Mouse (Mus musculus) midbrain, embryonic 14.5 days (tissue): ENCODE data around the gene Art2b. TPM values are rescaled to one million over a fixed set of nuclear protein-coding genes. Genes with fewer than 3 reads are reported as not detected.
"Not testable (repeated sequence)": the region's sequence is repeated elsewhere in the genome, so short reads cannot be mapped to it uniquely, and the experiment has no call there.

Experiments used
- ATAC-seq: fragments of 200-750 bp; cut with Nextera tagmentation; 2 replicates; pipeline ENCODE4 v1.8.0; 2017; ENCODE audit warnings: moderate number of reproducible peaks, moderate library complexity; ENCODE audit not compliant: low FRiP score, low TSS enrichment
- DNase-seq: peaks from one replicate; pipeline ENCODE4 v3.0.0-alpha.2; 2015
- H3K27ac ChIP-seq: fragments of 300-500 bp; sonication (generic); replicated peaks from 2 replicates; pipeline ENCODE4 v1.5.1; 2014; ENCODE audit warnings: mild to moderate bottlenecking, low read depth, low read length, moderate library complexity
- H3K27me3 ChIP-seq: fragments of 300-500 bp; sonication (generic); 2 replicates; pipeline ENCODE4 v1.6.1; 2014; ENCODE audit warnings: low read length, control low read depth, mixed read lengths; ENCODE audit not compliant: control insufficient read depth, insufficient read depth
- H3K36me3 ChIP-seq: fragments of 300-500 bp; sonication (generic); 2 replicates; pipeline ENCODE4 v1.6.1; 2014; ENCODE audit warnings: low read length, control low read depth; ENCODE audit not compliant: control insufficient read depth, insufficient read depth
- H3K4me1 ChIP-seq: fragments of 300-500 bp; sonication (generic); 2 replicates; pipeline ENCODE4 v1.6.1; 2014; ENCODE audit warnings: mild to moderate bottlenecking, antibody characterized with exemption, low read length, control low read depth; ENCODE audit not compliant: control insufficient read depth, insufficient read depth
- H3K4me2 ChIP-seq: fragments of 300-500 bp; sonication (generic); 2 replicates; pipeline ENCODE4 v1.6.1; 2014; ENCODE audit warnings: mild to moderate bottlenecking, low read length, moderate library complexity
- H3K4me3 ChIP-seq: fragments of 300-500 bp; sonication (generic); replicated peaks from 2 replicates; pipeline ENCODE4 v1.5.1; 2014; ENCODE audit warnings: low read depth, low read length
- H3K9ac ChIP-seq: fragments of 300-500 bp; sonication (generic); replicated peaks from 2 replicates; pipeline ENCODE4 v1.6.1; 2014; ENCODE audit warnings: mild to moderate bottlenecking, low read length, moderate library complexity
- H3K9me3 ChIP-seq: fragments of 300-500 bp; sonication (generic); 2 replicates; pipeline ENCODE4 v1.6.1; 2016; ENCODE audit warnings: low read length, control low read depth, mixed read lengths; ENCODE audit not compliant: control insufficient read depth
- WGBS: fragments of 180-500 bp; shearing (Covaris S2); extraction: QIAGEN DNeasy Blood & Tissue Kit; methylation state at CpG from one replicate; pipeline ENCODE4 v1.1.7; 2014; 5-methylcytosine and 5-hydroxymethylcytosine counted together
- polyA plus RNA-seq: library from polyadenylated mRNA; unstranded; fragments of >200 nt; fragmentation: Nextera tagmentation; extraction: Ambion mirVana; gene quantifications from 2 replicates; pipeline ENCODE4 v1.2.1, GENCODE M21; 2014

The Art2b gene
- polyA plus RNA-seq, 1 experiment from 2014 or later, result not detected

GRCm38 (mm10) chr7:101584271-101584670, 1.1 kb downstream of the Art2b start:
- H3K4me1 ChIP-seq, H3K9me3 ChIP-seq, H3K4me2 ChIP-seq, H3K27me3 ChIP-seq, H3K27ac ChIP-seq, DNase-seq, ATAC-seq, H3K36me3 ChIP-seq, H3K9ac ChIP-seq, H3K4me3 ChIP-seq: not testable (repeated sequence)
- WGBS, result 63% methylated on average over 6 of the region's 6 CpGs

- H3K9me3 ChIP-seq, result no peaks in the 10 kb centered on the region
- 87% methylated on average over 7 of the region's 7 CpGs for WGBS
- ATAC-seq, result no peak
- no peaks in the 10 kb centered on the region for H3K36me3 ChIP-seq
- H3K27ac ChIP-seq, result no peak overlapping the region
- no peak overlapping the region for H3K9ac ChIP-seq
- H3K27me3 ChIP-seq, result no peaks in the 10 kb centered on the region
- no peak overlapping the region for H3K4me2 ChIP-seq
- no peak overlapping the region for H3K4me3 ChIP-seq
- H3K4me1 ChIP-seq, result no peaks in the 10 kb centered on the region
- DNase-seq, result no peak
Measured at GRCm38 (mm10) chr7:101582012-101582411, 3.4 kb downstream of the Art2b start.

GRCm38 (mm10) chr7:101580863-101581262, 4.5 kb downstream of the Art2b start:
- DNase-seq, H3K36me3 ChIP-seq, H3K27ac ChIP-seq, H3K4me3 ChIP-seq, H3K4me2 ChIP-seq, H3K9me3 ChIP-seq, ATAC-seq, H3K27me3 ChIP-seq, H3K4me1 ChIP-seq, H3K9ac ChIP-seq: not testable (repeated sequence)
- 96% methylated on average over 3 of the region's 3 CpGs for WGBS

- no peak for ATAC-seq
- WGBS, result 64% methylated on average over 3 of the region's 3 CpGs
Measured at GRCm38 (mm10) chr7:101574413-101574812, 11.0 kb downstream of the Art2b start.

GRCm38 (mm10) chr7:101573636-101574035, 11.8 kb downstream of the Art2b start:
- H3K27ac ChIP-seq, H3K36me3 ChIP-seq, H3K9ac ChIP-seq, H3K27me3 ChIP-seq, H3K4me3 ChIP-seq, H3K9me3 ChIP-seq, ATAC-seq, H3K4me1 ChIP-seq, H3K4me2 ChIP-seq, DNase-seq: not testable (repeated sequence)
- 92% methylated on average over 11 of the region's 12 CpGs for whole genome bisulfite sequencing

More at GRCm38 (mm10) chr7:101574413-101574812, 11.0 kb downstream of the Art2b start:
- Histone ChIP-seq H3K36me3 (no peaks in the 10 kb centered on the region), H3K9me3 (no peaks in the 10 kb centered on the region; the same call in 1 of the 2 replicates), H3K9ac (no peak overlapping the region), H3K27ac (no peak overlapping the region), H3K4me3 (no peak overlapping the region), H3K4me2 (no peak overlapping the region), H3K4me1 (no peaks in the 10 kb centered on the region), H3K27me3 (no peaks in the 10 kb centered on the region)
- DNase-seq, result no peak

- Histone ChIP-seq H3K27ac (no peak overlapping the region), H3K4me2 (no peak overlapping the region), H3K9me3 (no peaks in the 10 kb centered on the region), H3K4me3 (no peak overlapping the region), H3K27me3 (no peaks in the 10 kb centered on the region), H3K36me3 (no peaks in the 10 kb centered on the region), H3K4me1 (no peaks in the 10 kb centered on the region), H3K9ac (no peak overlapping the region)
- 91% methylated on average over 2 of the region's 2 CpGs for WGBS
- ATAC-seq (no peak), DNase-seq (no peak)
Measured at GRCm38 (mm10) chr7:101564086-101564485, 21.3 kb downstream of the Art2b start.

GRCm38 (mm10) chr7:101559393-101559792, 26.0 kb downstream of the Art2b start:
- not testable (repeated sequence) for DNase-seq, H3K27me3 ChIP-seq, H3K36me3 ChIP-seq, ATAC-seq, H3K9ac ChIP-seq, H3K4me3 ChIP-seq, H3K9me3 ChIP-seq, H3K4me1 ChIP-seq, H3K4me2 ChIP-seq, H3K27ac ChIP-seq
- WGBS, result 73% methylated on average over 5 of the region's 5 CpGs

GRCm38 (mm10) chr7:101557391-101557790, 28.0 kb downstream of the Art2b start:
- no peaks in the 10 kb centered on the region for H3K9me3 ChIP-seq
- H3K27me3 ChIP-seq, result no peaks in the 10 kb centered on the region
- no peak for DNase-seq
- H3K27ac ChIP-seq, result no peak overlapping the region
- H3K9ac ChIP-seq, result no peak overlapping the region
- H3K4me3 ChIP-seq, result no peak overlapping the region
- WGBS, result 74% methylated on average over 1 of the region's 1 CpGs
- ATAC-seq, result no peak
- H3K36me3 ChIP-seq, result no peaks in the 10 kb centered on the region
- H3K4me1 ChIP-seq, result no peaks in the 10 kb centered on the region
- H3K4me2 ChIP-seq, result no peak overlapping the region

GRCm38 (mm10) chr7:101555473-101555872, 29.9 kb downstream of the Art2b start:
- H3K27ac ChIP-seq, H3K27me3 ChIP-seq, H3K4me2 ChIP-seq, DNase-seq, H3K4me3 ChIP-seq, ATAC-seq, H3K9me3 ChIP-seq, H3K9ac ChIP-seq, H3K4me1 ChIP-seq, H3K36me3 ChIP-seq: not testable (repeated sequence)
- 97% methylated on average over 3 of the region's 3 CpGs for WGBS
